Comparison of ENCODE assay signal across 9 mouse cellular contexts in genomic region chr15:25758500-25759086, GRCm38 (mm10).
A peak's percentile ranks its signal among the peaks of the same experiment; 100 is the strongest.
DNase-seq lines count a peak whose midpoint lies in the region; ATAC-seq and TF ChIP-seq lines count a peak whose summit lies in the region.
"Had no signal": no experiment of that assay in that cellular context is flagged by ENCODE, and none has a peak within 500 bp of the region (broad histone marks: within the 10 kb centered on the region; RNA-seq: fewer than 3 reads in every experiment).

No protein-coding gene starts in this region.

- H3K4me2 ChIP-seq in hindbrain, embryonic 16.5 days (ENCODE audit: low read length): peak overlapping the region; percentile 42
- no peak overlapping the region for H3K4me2 ChIP-seq in liver, embryonic 14.5 days (ENCODE audit: low read depth)
- H3K4me2 ChIP-seq in neural tube, embryonic 15.5 days: peak overlapping the region; percentile 42

- WGBS in hindbrain, embryonic 16.5 days: 39% methylated on average over 15 of the region's 15 CpGs
- 66% methylated on average over 15 of the region's 15 CpGs for WGBS in liver, embryonic 14.5 days (ENCODE audit: insufficient replicate concordance)
- 45% methylated on average over 15 of the region's 15 CpGs for WGBS in neural tube, embryonic 15.5 days

- no peak for ATAC-seq in hindbrain, embryonic 16.5 days
- no peak for ATAC-seq in liver, embryonic 14.5 days (ENCODE audit: insufficient read depth)
- ATAC-seq in neural tube, embryonic 15.5 days (ENCODE audit: low FRiP score): no peak
- no peak for ATAC-seq in CD4-positive, CD25-positive, alpha-beta regulatory T cell, adult 4 months

- H3K9me3 ChIP-seq in hindbrain, embryonic 16.5 days (ENCODE audit: control insufficient read depth, low read length): no peaks in the 10 kb centered on the region
- H3K9me3 ChIP-seq in liver, embryonic 14.5 days (ENCODE audit: control insufficient read depth, low read length): no peaks in the 10 kb centered on the region
- no peaks in the 10 kb centered on the region for H3K9me3 ChIP-seq in neural tube, embryonic 15.5 days (replicated peaks)

- no peaks in the 10 kb centered on the region for H3K36me3 ChIP-seq in hindbrain, embryonic 16.5 days (ENCODE audit: control insufficient read depth, insufficient read depth, low read length)
- H3K36me3 ChIP-seq in liver, embryonic 14.5 days (replicated peaks; ENCODE audit: control insufficient read depth, insufficient read depth, low read depth): no peaks in the 10 kb centered on the region
- no peaks in the 10 kb centered on the region for H3K36me3 ChIP-seq in neural tube, embryonic 15.5 days

- peaks cover 42% of the 10 kb centered on the region for H3K4me1 ChIP-seq in hindbrain, embryonic 16.5 days (ENCODE audit: control insufficient read depth, insufficient read depth, low read depth, low read length)
- no peaks in the 10 kb centered on the region; a peak in 2 of 4 replicates for H3K4me1 ChIP-seq in liver, embryonic 14.5 days (replicated peaks; ENCODE audit: control insufficient read depth in 2 of 2, insufficient read depth in 2 of 2, low read length in 1 of 2)
- H3K4me1 ChIP-seq in neural tube, embryonic 15.5 days: peaks cover 56% of the 10 kb centered on the region

- H3K9ac ChIP-seq in hindbrain, embryonic 16.5 days (ENCODE audit: low read depth, low read length): peak overlapping the region; percentile 32; the same call in 1 of the 2 replicates
- no peak overlapping the region for H3K9ac ChIP-seq in liver, embryonic 14.5 days (replicated peaks)
- no peak overlapping the region; the same call in 1 of the 2 replicates for H3K9ac ChIP-seq in neural tube, embryonic 15.5 days (replicated peaks)

- intact Hi-C loops in left cerebral cortex, adult 2 months (cut with DNase I): no loop called here

- no peak for TF ChIP-seq CTCF in left cerebral cortex, adult 2 months (IDR thresholded peaks at IDR 0.05)
- 0 out of 2 replicates have a peak, but pooled peaks have one; percentile 4 for TF ChIP-seq CTCF in liver, embryonic 14.5 days (IDR thresholded peaks at IDR 0.05; ENCODE audit: low read depth)

- no peaks in the 10 kb centered on the region for H3K27me3 ChIP-seq in hindbrain, embryonic 16.5 days (replicated peaks; ENCODE audit: control insufficient read depth, insufficient read depth, low read length)
- H3K27me3 ChIP-seq in liver, embryonic 14.5 days (ENCODE audit: control insufficient read depth, insufficient read depth, low read length): no peaks in the 10 kb centered on the region
- no peaks in the 10 kb centered on the region for H3K27me3 ChIP-seq in neural tube, embryonic 15.5 days (replicated peaks)

- TF ChIP-seq EP300 in liver, embryonic 14.5 days (IDR thresholded peaks at IDR 0.05; ENCODE audit: low read depth): no peak

- peak overlapping the region; percentile 26 for H3K4me3 ChIP-seq in left cerebral cortex, adult 2 months
- H3K4me3 ChIP-seq in hindbrain, embryonic 16.5 days (ENCODE audit: low read length): no peak overlapping the region
- no peak overlapping the region for H3K4me3 ChIP-seq in liver, embryonic 14.5 days (ENCODE audit: insufficient read depth in 1 of 2, low read depth in 2 of 2, low read length in 2 of 2)
- peak overlapping the region; percentile 11; the same call in 1 of the 2 replicates for H3K4me3 ChIP-seq in neural tube, embryonic 15.5 days (replicated peaks)
- H3K4me3 ChIP-seq: erythroblast, embryonic 14.5 days had no signal

- peak overlapping the region; percentile 38; the same call in 1 of the 2 replicates for H3K27ac ChIP-seq in left cerebral cortex, adult 2 months
- peak overlapping the region; percentile 66; the same call in 1 of the 2 replicates for H3K27ac ChIP-seq in hindbrain, embryonic 16.5 days (ENCODE audit: low read depth, low read length)
- H3K27ac ChIP-seq in liver, embryonic 14.5 days: no peak overlapping the region
- peak overlapping the region; percentile 46 for H3K27ac ChIP-seq in neural tube, embryonic 15.5 days (replicated peaks)

- no peak for DNase-seq in left cerebral cortex, adult 2 months (ENCODE audit: extremely low spot score in 1 of 2, low spot score in 2 of 2)
- no peak for DNase-seq in left cerebral cortex, adult 18-20 months (ENCODE audit: low spot score in 2 of 2)
- no peak for DNase-seq in liver, embryonic 14.5 days (ENCODE audit: low read depth in 3 of 3, low spot score in 3 of 3)
- DNase-seq in spleen, adult 12 weeks (ENCODE audit: low spot score): no peak
- no peak for DNase-seq in cerebellum, postnatal 36 days

Comparison
In these comparisons a context has a peak if more than half of its experiments do, and no peak if none do; other contexts are left out.
1. H3K4me3 ChIP-seq: peak in left cerebral cortex, adult 2 months (single experiment) and neural tube, embryonic 15.5 days (single experiment); none in hindbrain, embryonic 16.5 days (single experiment) and liver, embryonic 14.5 days (0 of 2).